Mouse (Mus musculus) embryo, embryonic 10 days (tissue): ENCODE results near the gene Atg4a-ps.

Experiments used
- DNase-seq: peaks from one replicate; pipeline ENCODE4 v3.0.0-alpha.2; 2015; ENCODE audit warnings: low spot score

Gene Atg4a-ps

DNA sequence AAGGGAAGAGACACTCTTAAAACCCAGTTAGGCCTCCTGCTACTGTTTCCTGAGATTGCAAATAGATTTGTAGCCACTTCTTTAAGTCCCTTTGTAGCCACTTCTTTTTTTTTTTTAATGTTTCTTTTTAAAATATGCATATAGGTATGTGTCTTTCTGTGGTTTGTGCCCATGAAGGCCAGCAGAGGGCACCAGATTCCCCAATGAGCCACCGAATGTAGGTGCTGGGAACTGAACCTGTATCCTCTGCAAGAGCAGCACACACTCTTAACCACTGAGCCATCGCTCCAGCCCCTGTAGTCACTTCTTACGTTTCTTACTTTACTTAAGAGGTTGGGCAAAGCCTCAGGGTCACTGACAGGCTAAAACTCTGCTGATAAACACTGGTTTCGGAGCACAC lies 19.4 kb downstream of the Atg4a-ps start:
- DNase-seq: no peak

- no peak for DNase-seq
Measured at GRCm38 (mm10) chr3:103625169-103625568, 20.7 kb downstream of the Atg4a-ps start.

DNA sequence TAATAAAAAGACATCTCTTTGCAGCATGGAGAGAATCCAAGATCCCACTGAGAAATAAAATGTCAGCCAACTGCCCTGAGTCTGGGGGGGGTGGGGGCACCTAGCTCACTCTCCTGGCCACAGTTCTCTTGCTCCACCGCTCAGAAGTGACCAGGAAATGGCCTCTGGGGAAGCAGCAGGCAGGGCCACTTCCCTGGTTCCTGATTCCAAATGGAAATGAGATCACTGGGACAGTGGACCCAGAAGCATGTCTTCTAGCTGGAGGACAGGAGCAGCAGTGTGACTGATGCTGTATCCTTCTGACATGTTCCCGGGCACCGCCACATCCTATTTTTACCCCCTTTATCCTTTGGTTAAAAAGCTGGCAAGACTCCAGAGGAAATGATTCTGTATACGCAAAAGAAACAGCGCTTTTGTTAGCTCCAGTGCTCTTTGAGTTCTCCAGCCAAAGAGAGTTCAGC lies 21.2 kb downstream of the Atg4a-ps start:
- DNase-seq: no peak

- no peak for DNase-seq
Measured at GRCm38 (mm10) chr3:103623893-103624470, 21.9 kb downstream of the Atg4a-ps start.

- no peak for DNase-seq
Measured at GRCm38 (mm10) chr3:103620101-103620500, 25.8 kb downstream of the Atg4a-ps start.

GRCm38 (mm10) chr3:103616981-103617380 lies 28.9 kb downstream of the Atg4a-ps start:
- peak; percentile 54 for DNase-seq

DNA sequence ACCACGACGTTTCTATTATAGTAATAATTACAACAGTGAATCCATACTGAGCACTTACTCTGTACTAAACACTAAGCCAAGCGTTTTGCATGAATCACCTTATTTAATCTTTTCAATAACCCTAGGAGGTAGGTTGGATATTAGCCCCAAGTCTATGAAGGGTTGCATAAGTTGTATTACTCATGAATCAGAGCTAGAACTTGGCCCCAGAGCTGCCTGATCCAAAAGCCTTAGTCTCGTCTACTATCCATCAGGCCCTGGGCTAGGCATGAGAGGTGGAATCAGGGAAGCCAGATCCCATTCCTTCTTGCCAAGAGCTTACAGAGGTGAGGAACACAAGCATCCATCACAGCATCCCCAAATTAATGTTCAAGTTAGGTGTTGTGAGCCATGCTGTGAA lies 30.2 kb downstream of the Atg4a-ps start:
- no peak for DNase-seq

- DNase-seq: no peak
Measured at GRCm38 (mm10) chr3:103612636-103613355, 33.1 kb downstream of the Atg4a-ps start.

DNA sequence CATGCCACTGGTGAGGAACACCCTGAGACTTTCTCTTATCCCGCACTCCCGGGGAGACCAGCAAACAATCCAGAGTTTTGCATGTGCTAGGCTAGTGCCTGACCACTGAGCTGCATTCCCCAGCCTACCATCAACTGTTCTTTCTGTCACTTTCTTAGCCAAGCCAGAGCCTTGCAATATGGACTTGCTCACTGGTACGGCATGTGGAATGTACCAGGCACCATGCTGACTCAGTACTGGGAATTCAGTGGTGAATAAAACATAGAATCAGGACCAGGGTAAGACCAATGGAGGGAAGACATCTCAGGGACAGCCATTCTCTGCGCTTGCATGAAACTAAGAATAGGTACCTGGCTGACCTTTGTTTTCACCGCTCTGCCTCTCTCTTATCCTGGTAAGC lies 35.6 kb downstream of the Atg4a-ps start:
- no peak for DNase-seq

DNA sequence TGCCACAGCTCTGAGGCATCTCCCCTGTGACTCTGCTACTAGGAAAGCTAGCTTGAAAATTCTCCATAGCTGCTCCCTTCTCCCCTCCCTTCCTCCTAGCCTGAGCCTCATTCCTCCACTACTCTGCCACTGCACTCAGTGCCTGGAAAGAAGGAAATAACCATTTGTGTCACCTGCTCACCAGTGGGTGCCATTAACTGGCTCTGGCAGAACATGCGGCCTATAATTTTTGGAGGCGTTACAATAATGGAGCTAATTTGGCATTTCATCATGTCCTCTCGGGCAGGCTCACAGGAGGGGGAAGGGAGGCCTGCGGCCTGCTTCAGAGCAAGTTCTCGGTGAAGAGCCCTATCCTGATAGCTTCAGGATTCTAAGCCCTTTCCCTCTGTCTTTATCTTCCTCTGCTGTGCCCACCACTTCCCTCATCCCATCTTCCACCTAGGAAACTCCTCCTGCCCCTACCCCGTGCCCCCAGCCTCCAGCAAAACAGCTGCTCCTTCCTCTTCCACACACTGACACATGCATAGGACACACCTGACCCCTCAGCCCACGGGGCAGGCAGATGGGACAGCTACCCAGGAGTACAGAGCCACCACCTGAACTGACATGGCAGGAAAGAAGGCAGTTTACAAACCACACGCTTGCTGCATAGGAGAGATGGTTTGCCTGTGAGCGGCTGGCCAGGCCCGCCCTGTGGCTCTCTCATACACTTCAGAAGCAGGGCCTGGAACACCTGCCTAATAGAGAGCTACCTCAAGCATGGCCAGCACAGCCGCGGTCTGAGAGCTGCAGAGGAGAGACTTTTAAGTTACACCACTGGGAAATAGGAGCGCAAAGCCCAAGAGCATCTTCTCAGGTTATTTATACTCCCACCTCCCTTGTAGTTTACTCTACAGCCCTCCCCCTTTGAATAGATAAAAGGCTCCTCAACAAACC lies 38.9 kb downstream of the Atg4a-ps start:
- no peak for DNase-seq

DNA sequence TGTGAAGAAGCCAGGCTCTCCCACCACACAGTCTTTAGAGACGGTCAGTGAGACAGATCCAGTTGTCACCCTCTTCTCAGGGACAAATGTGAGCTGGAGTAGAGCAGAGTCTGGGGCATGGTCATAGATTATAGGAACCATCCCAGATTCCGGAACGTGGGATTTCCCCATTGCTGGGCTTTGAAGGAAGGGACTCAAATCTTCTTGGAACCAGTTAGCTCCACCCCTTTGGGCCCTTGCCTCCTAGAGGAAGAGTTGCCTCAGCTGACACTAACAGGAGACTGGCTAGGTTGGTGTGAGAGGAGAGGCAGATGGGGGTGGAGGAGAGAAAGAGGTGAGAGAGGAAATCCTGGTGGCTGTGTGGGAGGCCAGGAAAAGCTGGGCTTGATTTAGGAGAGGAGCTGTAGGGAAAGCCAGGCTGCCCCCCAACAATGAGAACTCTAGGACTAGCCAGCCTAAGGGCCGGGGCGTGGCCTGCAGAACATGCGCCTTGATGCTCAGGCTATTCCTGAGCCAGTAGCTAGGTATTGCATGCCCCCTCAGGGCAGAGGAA lies 39.7 kb downstream of the Atg4a-ps start:
- no peak for DNase-seq

DNA sequence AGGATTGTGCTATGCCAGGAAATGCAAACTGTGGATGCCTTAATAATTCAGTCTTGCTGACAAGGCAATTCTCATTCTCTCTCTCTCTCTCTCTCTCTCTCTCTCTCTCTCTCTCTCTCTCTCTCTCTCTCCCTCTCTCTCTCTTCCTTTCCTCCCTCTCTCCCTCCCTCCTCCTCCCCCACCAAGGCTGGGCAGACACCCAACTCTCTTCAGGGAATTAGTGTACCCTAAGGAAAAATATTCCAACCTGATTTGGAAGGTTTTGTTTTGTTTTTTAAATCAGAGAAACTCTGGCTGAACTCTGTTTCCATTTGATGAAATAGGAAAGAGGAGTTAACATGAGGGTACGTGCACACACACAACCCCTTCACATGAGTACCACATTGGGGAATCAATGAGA lies 44.3 kb downstream of the Atg4a-ps start:
- no peak for DNase-seq

GRCm38 (mm10) chr3:103601011-103601410 lies 44.9 kb downstream of the Atg4a-ps start:
- no peak for DNase-seq

DNA sequence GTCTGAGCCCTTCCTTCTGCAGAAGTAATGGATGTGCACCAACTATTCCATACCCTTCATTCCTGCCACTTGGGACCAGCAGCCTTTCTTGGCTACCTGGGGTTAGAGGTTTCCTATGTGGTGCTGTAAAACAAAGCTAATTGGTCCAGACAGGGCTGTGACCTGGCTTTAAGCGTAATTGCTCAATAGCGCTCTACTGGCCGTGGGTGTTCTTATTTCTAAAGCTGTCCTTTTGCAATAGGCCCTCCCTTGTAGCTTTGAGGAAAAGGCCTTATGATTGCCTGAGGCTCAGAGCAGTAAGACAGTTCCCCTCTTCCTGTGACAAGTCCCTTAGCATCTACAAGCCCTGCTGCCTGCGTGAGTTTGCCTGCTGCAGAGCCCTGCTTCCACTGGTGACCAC lies 48.3 kb downstream of the Atg4a-ps start:
- DNase-seq: no peak

- no peak for DNase-seq
Measured at GRCm38 (mm10) chr3:103595271-103595810, 50.5 kb downstream of the Atg4a-ps start.
